Comparison of ENCODE assay signal across 16 mouse cellular contexts in genomic region chr2:145056219-145056618, GRCm38 (mm10).
A peak's percentile ranks its signal among the peaks of the same experiment; 100 is the strongest.
DNase-seq lines count a peak whose midpoint lies in the region; ATAC-seq and TF ChIP-seq lines count a peak whose summit lies in the region.
"Had no signal": no experiment of that assay in that cellular context is flagged by ENCODE, and none has a peak within 500 bp of the region (broad histone marks: within the 10 kb centered on the region; RNA-seq: fewer than 3 reads in every experiment).

No protein-coding gene starts in this region.

- H3K4me3 ChIP-seq in cerebellum, adult 2 months (replicated peaks; ENCODE audit: insufficient read depth, low read depth, low read length): no peak overlapping the region
- H3K4me3 ChIP-seq: erythroblast, embryonic 14.5 days had no signal

- no peak for TF ChIP-seq CTCF in cerebellum, adult 2 months (IDR thresholded peaks at IDR 0.05; ENCODE audit: borderline replicate concordance, insufficient read depth, low read depth, low read length)

- DNase-seq in layer of hippocampus, postnatal 14 days (ENCODE audit: low spot score in 2 of 2): peak; percentile 7 to 8
- DNase-seq in layer of hippocampus, postnatal 36 days: no peak
- DNase-seq in cerebellum, adult 2 months: peak; percentile 60 to 79
- DNase-seq in cerebellum, postnatal 14 days: peak; percentile 73 to 84
- DNase-seq in right cerebral cortex, postnatal 36 days (ENCODE audit: low spot score in 2 of 2): peak; percentile 2 to 3
- DNase-seq in thymus, postnatal 10 days (ENCODE audit: low spot score in 2 of 2): no peak
- DNase-seq: forebrain, postnatal 0 days; heart, adult 18-20 months; heart, postnatal 14 days; liver; lung, embryonic 14.5 days; thymus, adult 2 months had no signal

- no peak for ATAC-seq in erythroid progenitor cell, adult 5-6 weeks (replicated peaks; ENCODE audit: low FRiP score, poor library complexity, severe bottlenecking)
- ATAC-seq: forebrain, postnatal 0 days; hindbrain, embryonic 16.5 days; midbrain, embryonic 16.5 days had no signal

- TF ChIP-seq POLR2A in cerebellum, adult 2 months (IDR thresholded peaks at IDR 0.05; ENCODE audit: borderline replicate concordance, insufficient read depth, low read length): no peak

- WGBS in cerebellum, adult 2 months: 12% methylated on average over 3 of the region's 3 CpGs

- no peaks in the 10 kb centered on the region; the same call in 1 of the 2 replicates for H3K27me3 ChIP-seq in cerebellum, adult 2 months (ENCODE audit: control insufficient read depth, insufficient read depth, low read length)

- H3K4me1 ChIP-seq in cerebellum, adult 2 months (ENCODE audit: control insufficient read depth, insufficient read depth, low read length): peaks cover 2% of the 10 kb centered on the region; the same call in 1 of the 2 replicates

- H3K27ac ChIP-seq in cerebellum, adult 2 months (ENCODE audit: insufficient read depth, low read length): no peak overlapping the region

Comparison
In these comparisons a context has a peak if more than half of its experiments do, and no peak if none do; other contexts are left out.
1. DNase-seq: peak in layer of hippocampus, postnatal 14 days (2 of 2), cerebellum, adult 2 months (2 of 2), cerebellum, postnatal 14 days (2 of 2) and right cerebral cortex, postnatal 36 days (2 of 2); none in layer of hippocampus, postnatal 36 days (0 of 2) and thymus, postnatal 10 days (0 of 2).